Mouse (Mus musculus): ENCODE results near the gene Dnajc9.

DNA sequence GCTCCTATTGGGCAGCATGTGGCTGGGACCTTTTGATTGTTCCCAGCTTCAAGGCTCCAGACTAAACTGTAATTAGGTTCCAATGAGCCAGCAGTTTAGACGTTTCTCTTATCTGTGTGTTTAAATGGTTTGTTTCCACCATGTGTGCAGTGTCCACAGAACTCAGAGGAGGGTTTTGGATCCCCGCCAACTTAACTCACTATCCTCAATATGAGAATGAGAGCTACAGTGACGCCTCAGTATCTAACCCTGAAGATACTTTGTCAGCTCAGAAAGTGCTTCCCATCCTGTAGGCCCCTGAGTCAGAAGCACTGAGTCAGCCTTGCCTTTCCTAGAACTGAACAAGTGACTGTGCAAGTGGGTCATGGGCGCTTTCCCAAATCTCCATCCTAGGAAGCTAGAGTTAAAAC is 11.6 kb downstream of the Dnajc9 start:
- TF ChIP-seq CTCF (IDR thresholded peaks at IDR 0.05; ENCODE audit: low read depth, low read length) (no peak), POLR2A (IDR thresholded peaks at IDR 0.05; ENCODE audit: extremely low read depth, insufficient read depth, low read length) (no peak)
